Mouse (Mus musculus) C2C12 (cell line): ENCODE results near the gene Ssbp2.

ENCODE experiments used
- CEBPB ChIP-seq: IDR thresholded peaks from one replicate; pipeline ENCODE4 v1.6.1; 2011; ENCODE audit warnings: low read depth, mild to moderate bottlenecking, control low read depth, moderate library complexity
- CTCF ChIP-seq: IDR thresholded peaks from one replicate; pipeline ENCODE4 v1.5.1; 2011; ENCODE audit not compliant: control insufficient read depth, insufficient read depth, insufficient read length
- MAX ChIP-seq: IDR thresholded peaks from one replicate; pipeline ENCODE4 v1.6.1; 2011; ENCODE audit warnings: mild to moderate bottlenecking, control low read depth
- MYOD1 ChIP-seq: IDR thresholded peaks from one replicate; pipeline ENCODE4 v1.6.1; 2011; ENCODE audit warnings: low read depth; ENCODE audit not compliant: control insufficient read depth, insufficient read length

GRCm38 (mm10) chr13:91673241-91673640 is 213.2 kb downstream of the Ssbp2 start:
- TF ChIP-seq CTCF: no peak
- no peak for TF ChIP-seq MAX
- TF ChIP-seq CEBPB: no peak
- no peak for TF ChIP-seq MYOD1
